Mouse (Mus musculus) brain, embryonic 18.5 days (tissue): ENCODE data around the gene Kcna10.

Experiments
- DNase-seq: peaks from one replicate; pipeline ENCODE4 v3.0.0-alpha.2; 2012; ENCODE audit warnings: low read depth, low spot score

Kcna10 gene

DNA sequence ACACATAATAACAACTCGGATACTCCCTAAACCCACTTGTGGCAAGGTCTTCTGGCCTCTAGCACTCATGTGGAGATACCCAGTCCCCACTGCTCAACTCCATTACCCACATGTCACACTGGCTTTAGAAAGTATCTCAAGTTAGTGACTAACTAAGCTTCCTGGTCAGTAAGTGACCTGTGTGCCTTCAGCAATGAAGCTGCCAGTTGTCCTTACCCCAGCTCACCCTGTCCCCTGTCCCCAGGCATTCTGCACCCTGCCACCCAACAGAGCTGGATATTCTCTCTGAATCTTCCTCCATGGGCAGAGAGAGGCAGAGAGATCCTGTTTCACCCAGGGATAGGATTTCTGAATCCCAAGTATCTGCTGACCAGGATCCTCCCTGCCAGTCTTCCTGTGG, at the start of gene Kcna10:
Kcna10 (plus strand) TSS at position 301 of the 400 bp plus-strand sequence.
- DNase-seq, result no peak

GRCm38 (mm10) chr3:107134457-107134856, 48.4 kb upstream of the Kcna10 start:
- no peak for DNase-seq

DNA sequence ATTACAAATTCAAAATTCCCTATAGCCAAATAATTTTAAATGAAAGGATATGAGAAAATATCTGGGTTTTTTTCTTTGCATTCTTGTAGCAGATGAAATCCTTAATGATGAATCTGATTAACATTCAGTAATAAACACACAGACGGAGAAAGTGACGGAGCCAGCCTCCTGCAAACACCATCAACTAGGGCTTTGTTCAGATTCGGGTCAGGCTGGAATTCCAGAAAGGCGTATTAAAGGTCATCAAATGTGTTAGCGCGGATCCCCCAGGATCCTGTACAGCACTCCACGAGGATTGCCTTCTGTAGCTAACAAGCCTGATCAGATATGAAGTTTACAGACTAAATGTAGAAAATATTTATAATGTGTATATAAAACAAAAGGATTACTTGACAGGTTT, 35.7 kb upstream of the Kcna10 start:
- DNase-seq, result no peak

GRCm38 (mm10) chr3:107149006-107149405, 33.9 kb upstream of the Kcna10 start:
- DNase-seq, result no peak

GRCm38 (mm10) chr3:107150469-107150868, 32.4 kb upstream of the Kcna10 start:
- no peak for DNase-seq

DNA sequence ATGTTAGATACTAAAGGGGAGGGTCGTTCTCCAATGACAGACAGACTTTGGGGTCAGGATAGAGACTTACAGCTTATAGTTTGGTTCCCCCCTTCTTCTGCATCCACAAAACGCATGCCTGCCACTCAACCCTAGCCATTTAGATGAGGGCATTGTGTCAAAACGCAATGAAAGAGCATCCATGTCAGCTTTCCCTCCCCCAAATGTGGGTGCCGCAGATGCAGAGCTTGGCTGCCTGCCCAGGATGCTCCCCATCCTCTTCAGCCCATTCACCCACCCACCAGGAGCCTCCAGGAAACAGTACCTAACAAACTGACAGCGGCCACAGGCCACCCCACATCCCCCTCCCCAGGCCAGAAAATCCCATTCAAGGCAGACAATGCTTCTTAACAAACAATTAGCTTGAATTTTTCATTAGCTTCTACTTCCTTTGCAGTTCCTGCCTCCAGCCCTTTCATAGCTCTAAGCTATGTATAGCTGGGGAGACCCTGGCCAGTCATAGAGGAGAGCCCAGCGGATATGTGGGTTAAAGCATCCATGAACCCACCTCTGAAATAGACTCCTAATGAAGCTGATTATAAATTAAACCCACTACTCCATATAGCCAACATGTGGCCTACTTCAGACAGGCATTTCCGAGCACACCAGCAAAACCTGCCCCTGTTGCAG, 31.9 kb upstream of the Kcna10 start:
- DNase-seq, result no peak

DNA sequence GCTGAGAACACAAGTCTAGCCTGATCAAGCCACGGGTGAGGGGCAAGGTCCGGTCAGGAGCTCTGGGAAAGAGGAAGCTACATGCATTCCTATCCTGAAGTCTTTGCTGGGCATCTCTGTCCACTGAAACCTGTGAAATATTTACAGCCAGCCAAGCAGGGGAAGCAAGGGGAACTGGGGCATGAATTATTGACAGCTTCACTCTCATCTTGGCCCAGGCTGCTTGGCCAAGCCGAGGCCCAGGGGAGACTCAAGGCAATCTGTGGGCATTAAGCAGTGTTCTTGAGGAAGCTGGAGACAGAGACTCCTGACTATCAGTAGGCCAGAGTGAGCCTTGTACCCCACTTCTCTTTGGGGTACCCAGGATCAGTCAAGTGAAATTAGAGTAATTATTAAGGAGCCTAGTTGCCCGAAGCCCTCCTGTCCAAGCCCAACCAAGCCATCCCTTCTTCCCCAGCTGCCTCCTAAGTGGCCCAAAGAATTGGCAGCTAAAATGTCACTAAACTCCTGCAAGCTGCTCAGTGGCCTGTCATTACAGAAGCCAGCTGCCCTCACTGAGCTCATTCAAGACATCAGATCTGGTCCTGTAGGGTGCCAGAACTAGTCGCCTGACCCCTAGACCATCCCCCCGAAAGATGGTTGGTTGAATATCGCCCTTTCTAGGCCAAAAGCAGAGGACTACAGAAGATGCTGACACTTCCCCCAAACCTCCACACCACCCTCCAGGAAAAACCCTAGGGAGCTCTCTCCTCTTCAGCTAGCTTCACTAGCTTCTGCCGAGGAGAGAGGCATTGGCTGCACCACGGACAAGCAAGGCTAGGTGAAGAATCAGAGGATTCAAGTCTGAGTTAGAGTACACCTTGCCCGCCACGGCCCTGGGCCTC, 28.8 kb upstream of the Kcna10 start:
- DNase-seq, result no peak

DNA sequence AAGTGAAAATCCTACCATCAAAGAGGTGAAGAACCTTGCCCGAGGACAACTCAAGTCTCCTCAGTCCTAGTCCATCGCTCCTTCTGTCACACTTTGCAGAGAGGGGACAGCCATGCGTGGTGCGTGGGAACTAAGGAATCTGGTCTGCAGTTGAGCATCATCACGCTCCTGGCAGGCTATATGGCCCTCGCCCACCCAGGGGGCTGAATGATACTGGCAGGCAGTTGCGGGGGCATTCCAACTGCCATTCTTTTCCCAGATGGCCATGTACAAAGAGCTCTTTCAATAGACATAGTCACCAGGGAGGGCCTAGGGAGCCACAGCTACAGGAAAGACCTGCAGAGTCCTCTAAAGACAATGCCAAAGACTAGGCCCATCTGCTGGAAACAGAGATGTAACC, 24.0 kb upstream of the Kcna10 start:
- no peak for DNase-seq

- no peak for DNase-seq
Measured at GRCm38 (mm10) chr3:107159418-107159817, 23.4 kb upstream of the Kcna10 start.

GRCm38 (mm10) chr3:107159859-107160324, 23.0 kb upstream of the Kcna10 start:
- DNase-seq, result no peak

GRCm38 (mm10) chr3:107162741-107163140, 20.1 kb upstream of the Kcna10 start:
- no peak for DNase-seq

- no peak for DNase-seq
Measured at GRCm38 (mm10) chr3:107169552-107169951, 13.3 kb upstream of the Kcna10 start.

DNA sequence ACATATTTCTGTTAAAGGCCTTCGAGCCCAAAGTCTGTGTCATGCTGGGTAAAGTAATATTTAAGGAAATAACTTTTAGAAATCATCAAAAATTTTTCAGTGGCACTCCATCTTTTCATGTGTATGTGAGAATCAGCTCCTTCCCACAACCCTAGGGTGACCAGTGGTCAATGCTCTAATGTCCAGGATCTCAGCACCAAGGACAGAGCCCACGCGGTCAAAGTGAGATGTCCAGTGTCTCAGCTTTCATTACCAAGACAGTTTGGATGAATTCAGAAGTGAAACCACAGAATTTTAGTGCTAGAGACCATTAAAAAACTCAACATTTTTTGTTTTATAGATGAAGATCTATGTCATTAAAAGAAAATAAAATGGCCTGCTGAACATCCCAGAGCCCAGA, 10.9 kb upstream of the Kcna10 start:
- no peak for DNase-seq

DNA sequence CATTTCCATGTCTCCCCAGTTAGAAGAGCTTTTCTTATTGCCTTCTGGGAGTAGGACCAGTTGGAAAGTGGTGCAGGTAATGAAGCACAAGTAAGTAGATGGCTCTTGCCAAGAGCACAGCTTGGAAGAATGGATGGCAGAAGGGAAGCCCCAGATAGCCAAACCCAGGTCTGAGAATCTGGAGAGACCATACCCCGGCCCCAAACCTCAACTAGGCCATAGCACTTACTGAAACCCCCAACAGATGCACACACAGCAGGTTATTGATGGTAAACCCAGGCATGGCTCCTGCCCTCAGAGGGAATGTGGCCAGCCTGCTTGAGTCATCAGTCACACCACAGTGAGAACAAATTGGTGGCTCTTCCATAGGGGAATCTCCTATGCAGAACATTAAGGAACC, 10.3 kb upstream of the Kcna10 start:
- no peak for DNase-seq

DNA sequence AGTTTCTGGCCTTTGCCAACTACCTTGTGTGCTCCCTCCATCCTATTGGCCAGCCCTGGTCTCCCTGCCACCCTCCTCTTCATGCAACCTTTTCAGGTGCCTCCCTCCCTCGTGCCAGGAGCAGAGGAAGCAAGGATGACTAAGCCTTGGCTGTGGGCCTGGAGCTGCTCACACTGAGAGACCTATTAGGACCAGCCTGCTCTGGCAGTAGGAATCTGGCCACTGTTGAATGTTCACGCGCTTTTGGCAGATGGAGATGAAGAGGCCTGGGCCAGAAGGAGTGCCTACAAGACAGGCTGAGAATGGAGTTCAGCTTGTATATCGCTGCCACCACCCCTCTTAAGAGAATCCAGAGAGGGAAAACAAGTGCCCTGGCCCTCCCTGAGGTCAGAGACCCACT, 7.4 kb upstream of the Kcna10 start:
- DNase-seq, result no peak

GRCm38 (mm10) chr3:107176501-107176900, 6.4 kb upstream of the Kcna10 start:
- DNase-seq, result no peak

GRCm38 (mm10) chr3:107180860-107181259, 2.0 kb upstream of the Kcna10 start:
- no peak for DNase-seq

- no peak for DNase-seq
Measured at GRCm38 (mm10) chr3:107183178-107183577, 322 bp downstream of the Kcna10 start.

DNA sequence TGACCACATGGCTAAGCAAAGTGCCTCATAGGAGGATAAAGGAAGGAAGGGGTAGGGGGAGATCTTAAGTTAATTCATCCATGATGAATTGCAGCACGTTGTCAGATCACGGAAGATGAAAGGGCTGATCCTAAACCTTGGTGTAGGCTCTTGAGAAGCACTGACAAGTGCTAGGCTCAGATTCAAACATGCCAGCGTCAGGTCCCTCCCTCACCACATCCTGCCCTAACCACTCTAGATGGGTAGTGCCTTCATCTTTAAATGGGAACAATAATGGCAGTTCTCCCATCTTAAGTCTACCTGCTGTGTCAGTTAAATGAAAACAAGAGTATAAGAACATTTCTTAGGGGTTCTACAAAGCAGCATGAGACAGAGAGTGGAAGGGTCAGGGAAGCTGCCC, 2.7 kb downstream of the Kcna10 start:
- DNase-seq, result no peak

- no peak for DNase-seq
Measured at GRCm38 (mm10) chr3:107187022-107187421, 4.2 kb downstream of the Kcna10 start.

- DNase-seq, result peak; percentile 52
Measured at GRCm38 (mm10) chr3:107188226-107188899, 5.5 kb downstream of the Kcna10 start.
